Mouse (Mus musculus): Measurements from ENCODE around the gene Ephb4. TPM values are rescaled to one million over a fixed set of nuclear protein-coding genes. Genes with fewer than 3 reads are reported as not detected.

Ephb4 gene
- total and polyA plus RNA-seq, 2 experiments from 2014 or later = 5.5 to 18.3 TPM

- Histone ChIP-seq H3K4me2 (ENCODE audit: low read depth, low read length) (peak overlapping the region; percentile 86), H3K9ac (replicated peaks; ENCODE audit: low read length) (peak overlapping the region; percentile 55; the same call in 1 of the 2 replicates), H3K9me3 (ENCODE audit: low read length) (no peaks in the 10 kb centered on the region), H3K36me3 (ENCODE audit: insufficient read depth, low read length) (no peaks in the 10 kb centered on the region), H3K4me3 (ENCODE audit: low read length) (peak overlapping the region; percentile 57), H3K27ac (0 out of 2 replicates have a peak overlapping the region, but pooled peaks have one; percentile 62), H3K27me3 (ENCODE audit: insufficient read depth, low read length) (0 out of 2 replicates have a peak, but pooled peaks cover 6% of the 10 kb centered on the region), H3K4me1 (ENCODE audit: insufficient read depth, low read length) (0 out of 2 replicates have a peak, but pooled peaks cover 15% of the 10 kb centered on the region)
- 17% methylated on average over 4 of the region's 4 CpGs for WGBS
- no peak for TF ChIP-seq CTCF (IDR thresholded peaks at IDR 0.05; ENCODE audit: low read depth)
- no peak for ATAC-seq
- no peak for DNase-seq (ENCODE audit: low spot score)
Observed at GRCm38 (mm10) chr5:137351394-137351793, 1.5 kb downstream of the Ephb4 start.

- ATAC-seq (no peak), DNase-seq (ENCODE audit: low spot score) (no peak)
- 0 out of 2 replicates have a peak, but pooled peaks cover 15% of the 10 kb centered on the region for H3K4me1 ChIP-seq (ENCODE audit: insufficient read depth, low read length)
- peak overlapping the region; percentile 57 for H3K4me3 ChIP-seq (ENCODE audit: low read length)
- H3K36me3 ChIP-seq (ENCODE audit: insufficient read depth, low read length) = no peaks in the 10 kb centered on the region
- 24% methylated on average over 16 of the region's 16 CpGs for WGBS
- no peak overlapping the region for H3K27ac ChIP-seq
- TF ChIP-seq CTCF (IDR thresholded peaks at IDR 0.05; ENCODE audit: low read depth) = no peak
- no peaks in the 10 kb centered on the region for H3K9me3 ChIP-seq (ENCODE audit: low read length)
- 0 out of 2 replicates have a peak, but pooled peaks cover 6% of the 10 kb centered on the region for H3K27me3 ChIP-seq (ENCODE audit: insufficient read depth, low read length)
- peak overlapping the region; percentile 3; the same call in 1 of the 2 replicates for H3K9ac ChIP-seq (replicated peaks; ENCODE audit: low read length)
- H3K4me2 ChIP-seq (ENCODE audit: low read depth, low read length) = peak overlapping the region; percentile 86
Observed at GRCm38 (mm10) chr5:137352011-137352975, 2.4 kb downstream of the Ephb4 start.

- ATAC-seq = no peak
- Histone ChIP-seq H3K27me3 (ENCODE audit: insufficient read depth, low read length) (0 out of 2 replicates have a peak, but pooled peaks cover under 1% of the 10 kb centered on the region), H3K27ac (no peak overlapping the region), H3K36me3 (ENCODE audit: insufficient read depth, low read length) (no peaks in the 10 kb centered on the region), H3K9me3 (ENCODE audit: low read length) (no peaks in the 10 kb centered on the region), H3K4me3 (ENCODE audit: low read length) (no peak overlapping the region), H3K9ac (replicated peaks; ENCODE audit: low read length) (no peak overlapping the region), H3K4me2 (ENCODE audit: low read depth, low read length) (no peak overlapping the region), H3K4me1 (ENCODE audit: insufficient read depth, low read length) (0 out of 2 replicates have a peak, but pooled peaks cover 9% of the 10 kb centered on the region)
- DNase-seq (ENCODE audit: low spot score) = no peak
- WGBS = 88% methylated on average over 17 of the region's 17 CpGs
- TF ChIP-seq CTCF (IDR thresholded peaks at IDR 0.05; ENCODE audit: low read depth) = no peak
Observed at GRCm38 (mm10) chr5:137354091-137354490, 4.2 kb downstream of the Ephb4 start.

GRCm38 (mm10) chr5:137358382-137358781 is 8.5 kb downstream of the Ephb4 start:
- Histone ChIP-seq H3K27ac (no peak overlapping the region), H3K9me3 (ENCODE audit: low read length) (no peaks in the 10 kb centered on the region), H3K4me2 (ENCODE audit: low read depth, low read length) (no peak overlapping the region), H3K27me3 (ENCODE audit: insufficient read depth, low read length) (no peaks in the 10 kb centered on the region), H3K9ac (replicated peaks; ENCODE audit: low read length) (no peak overlapping the region), H3K4me3 (ENCODE audit: low read length) (no peak overlapping the region), H3K36me3 (ENCODE audit: insufficient read depth, low read length) (peaks cover 8% of the 10 kb centered on the region), H3K4me1 (ENCODE audit: insufficient read depth, low read length) (no peaks in the 10 kb centered on the region)
- WGBS = 44% methylated on average over 7 of the region's 7 CpGs
- no peak for TF ChIP-seq CTCF (IDR thresholded peaks at IDR 0.05; ENCODE audit: low read depth)
- no peak for DNase-seq (ENCODE audit: low spot score)
- no peak for ATAC-seq

- peaks cover 14% of the 10 kb centered on the region; the same call in 1 of the 2 replicates for H3K36me3 ChIP-seq (ENCODE audit: insufficient read depth, low read length)
- H3K4me3 ChIP-seq (ENCODE audit: low read length) = no peak overlapping the region
- H3K9ac ChIP-seq (replicated peaks; ENCODE audit: low read length) = no peak overlapping the region
- no peaks in the 10 kb centered on the region for H3K4me1 ChIP-seq (ENCODE audit: insufficient read depth, low read length)
- no peak for TF ChIP-seq CTCF (IDR thresholded peaks at IDR 0.05; ENCODE audit: low read depth)
- DNase-seq (ENCODE audit: low spot score) (no peak), ATAC-seq (no peak)
- H3K4me2 ChIP-seq (ENCODE audit: low read depth, low read length) = no peak overlapping the region
- H3K27ac ChIP-seq = no peak overlapping the region
- no peaks in the 10 kb centered on the region for H3K27me3 ChIP-seq (ENCODE audit: insufficient read depth, low read length)
- 97% methylated on average over 10 of the region's 11 CpGs for WGBS
- no peaks in the 10 kb centered on the region for H3K9me3 ChIP-seq (ENCODE audit: low read length)
Observed at GRCm38 (mm10) chr5:137369665-137370064, 19.8 kb downstream of the Ephb4 start.

GRCm38 (mm10) chr5:137373371-137373950 is 23.6 kb downstream of the Ephb4 start:
- Histone ChIP-seq H3K4me1 (ENCODE audit: insufficient read depth, low read length) (0 out of 2 replicates have a peak, but pooled peaks cover 3% of the 10 kb centered on the region), H3K9ac (replicated peaks; ENCODE audit: low read length) (no peak overlapping the region), H3K27me3 (ENCODE audit: insufficient read depth, low read length) (no peaks in the 10 kb centered on the region), H3K4me3 (ENCODE audit: low read length) (no peak overlapping the region), H3K4me2 (ENCODE audit: low read depth, low read length) (no peak overlapping the region), H3K36me3 (ENCODE audit: insufficient read depth, low read length) (no peaks in the 10 kb centered on the region), H3K9me3 (ENCODE audit: low read length) (no peaks in the 10 kb centered on the region), H3K27ac (no peak overlapping the region)
- WGBS = 77% methylated on average over 12 of the region's 12 CpGs
- no peak for TF ChIP-seq CTCF (IDR thresholded peaks at IDR 0.05; ENCODE audit: low read depth)
- DNase-seq (ENCODE audit: low spot score) (no peak), ATAC-seq (no peak)

Measured in hindbrain, postnatal 0 days (tissue).